Mouse (Mus musculus): ENCODE measurements around the gene Zdhhc18.

- TF ChIP-seq POLR2A (IDR thresholded peaks at IDR 0.05; ENCODE audit: insufficient read depth, low read length) = no peak
- no peak for TF ChIP-seq EP300 (IDR thresholded peaks at IDR 0.05; ENCODE audit: insufficient read depth, low read depth, low read length)
- no peak for TF ChIP-seq CTCF (IDR thresholded peaks at IDR 0.05; ENCODE audit: low read depth, low read length)
Measured at GRCm38 (mm10) chr4:133686512-133686911, 36.6 kb upstream of the Zdhhc18 start.

Measured in ES-Bruce4 (cell line).